Mouse (Mus musculus): ENCODE results near the gene Inca1. TPM values are rescaled to one million over a fixed set of nuclear protein-coding genes. Genes with fewer than 3 reads are reported as not detected.

The Inca1 gene
- polyA plus RNA-seq, 1 experiment: 4.0 TPM

GRCm38 (mm10) chr11:70658521-70658920 lies 41.4 kb downstream of the Inca1 start:
- TF ChIP-seq POLR2A (IDR thresholded peaks at IDR 0.05; ENCODE audit: borderline replicate concordance, insufficient read depth, low read length) (no peak), CTCF (IDR thresholded peaks at IDR 0.05; ENCODE audit: borderline replicate concordance, insufficient read depth, low read depth, low read length) (no peak)
- Histone ChIP-seq H3K4me1 (ENCODE audit: control insufficient read depth, insufficient read depth, low read length) (peaks cover 6% of the 10 kb centered on the region), H3K4me3 (replicated peaks; ENCODE audit: insufficient read depth, low read depth, low read length) (no peak overlapping the region), H3K27ac (ENCODE audit: insufficient read depth, low read length) (no peak overlapping the region), H3K27me3 (ENCODE audit: control insufficient read depth, insufficient read depth, low read length) (no peaks in the 10 kb centered on the region)
- no peak for DNase-seq
- 89% methylated on average over 5 of the region's 5 CpGs for WGBS

- Histone ChIP-seq H3K27ac (ENCODE audit: insufficient read depth, low read length) (no peak overlapping the region), H3K27me3 (ENCODE audit: control insufficient read depth, insufficient read depth, low read length) (no peaks in the 10 kb centered on the region), H3K4me3 (replicated peaks; ENCODE audit: insufficient read depth, low read depth, low read length) (no peak overlapping the region), H3K4me1 (ENCODE audit: control insufficient read depth, insufficient read depth, low read length) (peaks cover 6% of the 10 kb centered on the region)
- DNase-seq: no peak
- TF ChIP-seq POLR2A (IDR thresholded peaks at IDR 0.05; ENCODE audit: borderline replicate concordance, insufficient read depth, low read length) (no peak), CTCF (IDR thresholded peaks at IDR 0.05; ENCODE audit: borderline replicate concordance, insufficient read depth, low read depth, low read length) (no peak)
- WGBS: 61% methylated on average over 9 of the region's 9 CpGs
These were observed 42.0 kb downstream of the Inca1 start for GRCm38 (mm10) chr11:70657991-70658390.

- no peak overlapping the region for H3K27ac ChIP-seq (ENCODE audit: insufficient read depth, low read length)
- peaks cover 9% of the 10 kb centered on the region for H3K4me1 ChIP-seq (ENCODE audit: control insufficient read depth, insufficient read depth, low read length)
- TF ChIP-seq CTCF (IDR thresholded peaks at IDR 0.05; ENCODE audit: borderline replicate concordance, insufficient read depth, low read depth, low read length) (no peak), POLR2A (IDR thresholded peaks at IDR 0.05; ENCODE audit: borderline replicate concordance, insufficient read depth, low read length) (no peak)
- no peak for DNase-seq
- 39% methylated on average over 6 of the region's 6 CpGs for WGBS
- no peaks in the 10 kb centered on the region for H3K27me3 ChIP-seq (ENCODE audit: control insufficient read depth, insufficient read depth, low read length)
- no peak overlapping the region for H3K4me3 ChIP-seq (replicated peaks; ENCODE audit: insufficient read depth, low read depth, low read length)
These were observed 42.4 kb downstream of the Inca1 start for GRCm38 (mm10) chr11:70657573-70657972.

- H3K27me3 ChIP-seq (ENCODE audit: control insufficient read depth, insufficient read depth, low read length): no peaks in the 10 kb centered on the region
- peak in 1 of 2 experiments; percentile 23 for DNase-seq
- no peak within 1 kb of the TSS for H3K27ac ChIP-seq (ENCODE audit: insufficient read depth, low read length)
- TF ChIP-seq CTCF (IDR thresholded peaks at IDR 0.05; ENCODE audit: borderline replicate concordance, insufficient read depth, low read depth, low read length) (no peak), POLR2A (IDR thresholded peaks at IDR 0.05; ENCODE audit: borderline replicate concordance, insufficient read depth, low read length) (no peak)
- 48% methylated on average over 3 of the region's 3 CpGs for WGBS
- peaks cover 9% of the 10 kb centered on the region for H3K4me1 ChIP-seq (ENCODE audit: control insufficient read depth, insufficient read depth, low read length)
- peak within 1 kb of the TSS; percentile 99 for H3K4me3 ChIP-seq (replicated peaks; ENCODE audit: insufficient read depth, low read depth, low read length)
These were observed 43.0 kb downstream of the Inca1 start, which contains the start of gene Eno3 for GRCm38 (mm10) chr11:70656964-70657363. Gene Eno3 (plus strand): TSS chr11:70657202.

GRCm38 (mm10) chr11:70656456-70656927 lies 43.5 kb downstream of the Inca1 start:
- Histone ChIP-seq H3K27me3 (ENCODE audit: control insufficient read depth, insufficient read depth, low read length) (no peaks in the 10 kb centered on the region), H3K4me3 (replicated peaks; ENCODE audit: insufficient read depth, low read depth, low read length) (peak overlapping the region; percentile 99)
- TF ChIP-seq POLR2A (IDR thresholded peaks at IDR 0.05; ENCODE audit: borderline replicate concordance, insufficient read depth, low read length): no peak
- TF ChIP-seq CTCF (IDR thresholded peaks at IDR 0.05; ENCODE audit: borderline replicate concordance, insufficient read depth, low read depth, low read length): no peak

GRCm38 (mm10) chr11:70655571-70656455 lies 44.1 kb downstream of the Inca1 start:
- Histone ChIP-seq H3K4me3 (replicated peaks; ENCODE audit: insufficient read depth, low read depth, low read length) (peak overlapping the region; percentile 99), H3K27me3 (ENCODE audit: control insufficient read depth, insufficient read depth, low read length) (no peaks in the 10 kb centered on the region), H3K27ac (ENCODE audit: insufficient read depth, low read length) (peak overlapping the region; percentile 70; the same call in 1 of the 2 replicates), H3K4me1 (ENCODE audit: control insufficient read depth, insufficient read depth, low read length) (peaks cover 9% of the 10 kb centered on the region)
- WGBS: 1% methylated on average over 61 of the region's 61 CpGs
- DNase-seq: peak in 1 of 2 experiments; percentile 54
- TF ChIP-seq CTCF (IDR thresholded peaks at IDR 0.05; ENCODE audit: borderline replicate concordance, insufficient read depth, low read depth, low read length) (no peak), POLR2A (IDR thresholded peaks at IDR 0.05; ENCODE audit: borderline replicate concordance, insufficient read depth, low read length) (no peak)

More at GRCm38 (mm10) chr11:70656456-70656927, 43.5 kb downstream of the Inca1 start:
- H3K4me1 ChIP-seq (ENCODE audit: control insufficient read depth, insufficient read depth, low read length): peaks cover 9% of the 10 kb centered on the region
- 19% methylated on average over 16 of the region's 16 CpGs for WGBS
- peak in 1 of 2 experiments; percentile 42 for DNase-seq
- no peak overlapping the region for H3K27ac ChIP-seq (ENCODE audit: insufficient read depth, low read length)

- TF ChIP-seq POLR2A (IDR thresholded peaks at IDR 0.05; ENCODE audit: borderline replicate concordance, insufficient read depth, low read length) (peak; percentile 66; the same call in 1 of the 2 replicates), CTCF (IDR thresholded peaks at IDR 0.05; ENCODE audit: borderline replicate concordance, insufficient read depth, low read depth, low read length) (no peak)
- peak overlapping the region; percentile 70 for H3K27ac ChIP-seq (ENCODE audit: insufficient read depth, low read length)
- WGBS: under 1% methylated on average over 48 of the region's 48 CpGs
- H3K27me3 ChIP-seq (ENCODE audit: control insufficient read depth, insufficient read depth, low read length): no peaks in the 10 kb centered on the region
- H3K4me1 ChIP-seq (ENCODE audit: control insufficient read depth, insufficient read depth, low read length): peaks cover 9% of the 10 kb centered on the region
- peak overlapping the region; percentile 99 for H3K4me3 ChIP-seq (replicated peaks; ENCODE audit: insufficient read depth, low read depth, low read length)
- peak; percentile 88 for DNase-seq
These were observed 44.9 kb downstream of the Inca1 start for GRCm38 (mm10) chr11:70654923-70655570.

Data from cerebellum, adult 2 months (tissue).